Comparison of ENCODE assay signal across 16 mouse cellular contexts in genomic region chr9:100560251-100560890, GRCm38 (mm10). TPM values are rescaled to one million over a fixed set of nuclear protein-coding genes. Genes with fewer than 3 reads are reported as not detected.
DNase-seq lines count a peak whose midpoint lies in the region; ATAC-seq lines count a peak whose summit lies in the region.
"Had no signal": no experiment of that assay in that cellular context is flagged by ENCODE, and none has a peak within 500 bp of the region (broad histone marks: within the 10 kb centered on the region; RNA-seq: fewer than 3 reads in every experiment).

No protein-coding gene starts in this region.

- H3K9me3 ChIP-seq in forebrain, embryonic 14.5 days (replicated peaks; ENCODE audit: control insufficient read depth, low read length): no peaks in the 10 kb centered on the region
- no peaks in the 10 kb centered on the region for H3K9me3 ChIP-seq in forebrain, embryonic 12.5 days
- H3K9me3 ChIP-seq: limb, embryonic 13.5 days; megakaryocyte, embryonic 14.5 days; stomach, embryonic 15.5 days had no signal

- no peak overlapping the region for H3K27ac ChIP-seq in forebrain, embryonic 14.5 days (ENCODE audit: low read depth, low read length)
- H3K27ac ChIP-seq in forebrain, embryonic 12.5 days: no peak overlapping the region
- H3K27ac ChIP-seq: limb, embryonic 13.5 days; stomach, embryonic 15.5 days had no signal

- H3K36me3 ChIP-seq in forebrain, embryonic 14.5 days (ENCODE audit: control insufficient read depth, insufficient read depth, low read length): no peaks in the 10 kb centered on the region
- no peaks in the 10 kb centered on the region for H3K36me3 ChIP-seq in forebrain, embryonic 12.5 days (replicated peaks)
- H3K36me3 ChIP-seq: limb, embryonic 13.5 days; stomach, embryonic 15.5 days had no signal

- peak; percentile 80 for DNase-seq in forebrain, embryonic 14.5 days (ENCODE audit: low spot score)
- peak; percentile 12 for DNase-seq in lung, postnatal 25 days (ENCODE audit: low spot score)
- DNase-seq in lung, postnatal 14 days: no peak
- DNase-seq in cerebellum, adult 8-10 months: peak; percentile 59
- DNase-seq in right cerebral cortex, postnatal 10 days (ENCODE audit: low spot score in 2 of 2): peak; percentile 36 to 71
- no peak for DNase-seq in gastrocnemius, adult 18-20 months (ENCODE audit: low spot score)
- no peak for DNase-seq in frontal cortex, postnatal 25 days (ENCODE audit: low spot score in 2 of 2)
- DNase-seq: adrenal gland, adult 2 months; kidney, postnatal 10 days; thymus, postnatal 36 days had no signal

- no peaks in the 10 kb centered on the region for H3K27me3 ChIP-seq in forebrain, embryonic 14.5 days (replicated peaks; ENCODE audit: control insufficient read depth, insufficient read depth, low read length)
- H3K27me3 ChIP-seq in forebrain, embryonic 12.5 days: no peaks in the 10 kb centered on the region
- H3K27me3 ChIP-seq: megakaryocyte, embryonic 14.5 days; stomach, embryonic 15.5 days had no signal

- no peak overlapping the region for H3K4me3 ChIP-seq in forebrain, embryonic 14.5 days (ENCODE audit: low read depth, low read length)
- H3K4me3 ChIP-seq in forebrain, embryonic 12.5 days (replicated peaks): no peak overlapping the region
- H3K4me3 ChIP-seq: limb, embryonic 13.5 days; megakaryocyte, embryonic 14.5 days; stomach, embryonic 15.5 days had no signal

- peak; percentile 87 for ATAC-seq in forebrain, embryonic 14.5 days
- ATAC-seq in forebrain, embryonic 12.5 days (ENCODE audit: low FRiP score): no peak
- ATAC-seq: intestine, embryonic 16.5 days had no signal

- H3K9ac ChIP-seq in forebrain, embryonic 14.5 days (ENCODE audit: low read length): no peak overlapping the region
- H3K9ac ChIP-seq in forebrain, embryonic 12.5 days: no peak overlapping the region
- H3K9ac ChIP-seq: limb, embryonic 13.5 days; stomach, embryonic 15.5 days had no signal

- no peaks in the 10 kb centered on the region for H3K4me1 ChIP-seq in forebrain, embryonic 14.5 days (ENCODE audit: control insufficient read depth, insufficient read depth, low read length)
- H3K4me1 ChIP-seq in forebrain, embryonic 12.5 days: no peaks in the 10 kb centered on the region
- H3K4me1 ChIP-seq: limb, embryonic 13.5 days; stomach, embryonic 15.5 days had no signal

- WGBS in forebrain, embryonic 14.5 days: 66% methylated on average over 10 of the region's 10 CpGs
- 86% methylated on average over 10 of the region's 10 CpGs for WGBS in forebrain, embryonic 12.5 days

- no peak overlapping the region for H3K4me2 ChIP-seq in forebrain, embryonic 14.5 days (ENCODE audit: low read length)
- no peak overlapping the region for H3K4me2 ChIP-seq in forebrain, embryonic 12.5 days
- H3K4me2 ChIP-seq: limb, embryonic 13.5 days; stomach, embryonic 15.5 days had no signal

RNA-seq across cellular contexts. Expression of gene Slc35g2, which starts 10.5 kb away (rescaled TPM):
- 8.6 and 9.5 TPM in 2 replicates for polyA plus RNA-seq in forebrain, embryonic 14.5 days (2014; fragmentation: Nextera tagmentation; extraction: Ambion mirVana)
- 8.1 and 9.0 TPM in 2 replicates for polyA plus RNA-seq in forebrain, embryonic 12.5 days (2016; fragmentation: Nextera tagmentation; extraction: Ambion mirVana)
- total RNA-seq in gastrocnemius, adult 18-20 months (2021): under 1 TPM; 0.46 to 0.78 TPM
- total RNA-seq: neutrophil, adult 5-6 weeks had no signal

RNA-seq across cellular contexts. Expression of gene Nck1, which starts 14.4 kb away (rescaled TPM):
- 52.2 and 54.6 TPM in 2 replicates for polyA plus RNA-seq in forebrain, embryonic 14.5 days (2014; fragmentation: Nextera tagmentation; extraction: Ambion mirVana)
- polyA plus RNA-seq in forebrain, embryonic 12.5 days (2016; fragmentation: Nextera tagmentation; extraction: Ambion mirVana): 63.6 and 68.6 TPM in 2 replicates
- total RNA-seq in gastrocnemius, adult 18-20 months (2021): 10 to 100 TPM; 25.3 to 34.2 TPM

RNA-seq across cellular contexts. Expression of gene Stag1, which starts 37.2 kb away (rescaled TPM):
- 36.4 and 50.7 TPM in 2 replicates for polyA plus RNA-seq in forebrain, embryonic 14.5 days (2014; fragmentation: Nextera tagmentation; extraction: Ambion mirVana)
- 61.0 and 61.9 TPM in 2 replicates for polyA plus RNA-seq in forebrain, embryonic 12.5 days (2016; fragmentation: Nextera tagmentation; extraction: Ambion mirVana)
- 10 to 100 TPM; 19.5 to 26.1 TPM for total RNA-seq in gastrocnemius, adult 18-20 months (2021)

Comparison
In these comparisons a context has a peak if more than half of its experiments do, and no peak if none do; other contexts are left out.
1. DNase-seq: peak in forebrain, embryonic 14.5 days (single experiment), lung, postnatal 25 days (single experiment), cerebellum, adult 8-10 months (single experiment) and right cerebral cortex, postnatal 10 days (2 of 2); none in lung, postnatal 14 days (single experiment), gastrocnemius, adult 18-20 months (single experiment) and frontal cortex, postnatal 25 days (0 of 2).